Mouse (Mus musculus) activated CD4-positive, CD25-positive, alpha-beta regulatory T cell (primary cell): ENCODE results near the gene Cyp2j7. TPM values are rescaled to one million over a fixed set of nuclear protein-coding genes. Genes with fewer than 3 reads are reported as not detected.

Experiments
- polyA plus RNA-seq, 2 experiments: library from polyadenylated mRNA; unstranded; fragments of 100-300 nt; shearing (Covaris generic); gene quantifications; one replicate each; pipeline ENCODE4 v1.2.1; 2017

The Cyp2j7 gene
- polyA plus RNA-seq: under 1 TPM in 1 of 2 experiments, not detected in 1; 0.17 TPM

DNA sequence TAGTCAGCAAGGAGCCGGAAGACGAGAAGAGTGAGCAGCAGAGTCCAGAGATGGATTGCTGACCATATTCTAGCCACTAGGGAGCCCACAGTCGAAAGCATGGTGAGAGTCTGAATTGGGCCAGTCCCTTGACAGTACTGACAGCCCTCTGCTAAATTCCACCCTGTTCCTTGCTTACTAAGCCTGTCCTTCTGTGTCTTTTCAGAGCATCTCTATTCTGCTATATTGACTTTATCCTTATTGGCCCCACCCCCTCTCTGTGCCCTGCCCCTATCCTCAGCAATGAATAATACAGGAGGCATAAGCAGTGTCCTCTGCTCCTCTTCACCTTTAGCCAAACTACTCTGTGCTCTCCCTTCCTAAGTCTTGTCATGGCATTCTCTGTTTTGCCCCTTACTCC, at the start of gene Cyp2j7:
Cyp2j7 (minus strand) TSS at position 101 of the 400 bp plus-strand sequence.

Other genes with a start within 250 kb of the Cyp2j7 start
- not detected for gene Cyp2j13, start 159.1 kb downstream of the Cyp2j7 start, polyA plus RNA-seq
- not detected for gene Cyp2j12, start 95.5 kb downstream of the Cyp2j7 start, polyA plus RNA-seq
- not detected for gene Cyp2j11, start 112.0 kb upstream of the Cyp2j7 start, polyA plus RNA-seq